Mouse (Mus musculus): Measurements from ENCODE around the gene Mrps35. TPM values are rescaled to one million over a fixed set of nuclear protein-coding genes. Genes with fewer than 3 reads are reported as not detected.

Gene Mrps35
- polyA plus RNA-seq (2014; fragmentation: Nextera tagmentation; extraction: Ambion mirVana): 128 and 135 TPM in 2 replicates

DNA sequence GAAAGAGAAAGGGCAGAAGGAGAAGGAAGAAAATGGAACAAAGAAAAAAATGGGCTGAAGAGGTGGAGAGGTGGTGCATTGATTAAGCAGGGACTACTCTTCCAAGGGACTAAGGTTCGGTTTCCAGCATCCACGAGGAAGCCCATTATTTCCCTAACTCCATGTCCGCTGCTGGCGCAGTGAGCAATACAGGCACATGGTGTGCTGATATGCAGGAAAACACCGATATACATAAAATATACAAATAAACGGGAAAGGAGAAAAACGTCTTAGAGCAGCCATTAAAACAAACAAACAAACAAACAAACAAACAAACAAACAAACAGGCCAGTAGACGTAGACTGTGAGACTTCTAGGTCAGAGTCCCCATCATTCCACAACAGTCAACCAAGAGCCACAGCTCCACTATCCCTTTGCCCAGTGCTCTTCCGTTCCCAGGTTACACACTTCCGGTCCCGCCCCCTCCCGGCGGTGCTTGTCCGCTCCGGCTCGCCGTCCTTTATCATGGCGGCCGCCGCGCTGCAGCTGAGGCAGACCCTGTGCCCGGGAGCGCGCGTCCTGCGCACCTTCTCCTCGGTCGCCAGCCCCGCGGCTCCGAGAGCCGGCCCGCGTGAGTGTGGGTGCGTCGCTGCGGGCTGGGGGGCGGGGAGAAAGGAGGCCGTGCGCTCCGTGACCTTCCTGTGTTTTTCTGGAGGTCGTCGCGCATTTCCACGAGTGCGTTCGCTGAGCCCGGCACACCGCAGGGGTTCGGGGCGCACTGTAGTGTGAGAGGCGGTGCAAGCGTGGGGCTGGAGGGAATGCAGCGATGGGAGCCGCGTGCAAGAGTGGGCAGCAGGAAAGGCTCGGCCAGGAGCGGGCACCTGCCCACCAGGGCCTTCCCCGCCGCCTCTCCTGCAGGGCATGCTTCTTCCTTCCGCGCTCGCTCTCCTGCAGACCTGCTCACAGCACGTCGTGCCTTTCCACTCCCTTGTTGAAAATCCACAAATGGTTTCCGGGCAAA lies at the start of gene Mrps35:
Gene Mrps35 (plus strand): TSS at position 474 of the 1,000 bp plus-strand sequence.
- H3K27me3 ChIP-seq (ENCODE audit: control insufficient read depth, insufficient read depth, low read length): no peaks in the 10 kb centered on the region
- H3K9me3 ChIP-seq (replicated peaks; ENCODE audit: control insufficient read depth, low read length): no peaks in the 10 kb centered on the region
- H3K4me2 ChIP-seq: peak within 1 kb of the TSS; percentile 79
- H3K36me3 ChIP-seq (ENCODE audit: control insufficient read depth, insufficient read depth, low read length): no peaks in the 10 kb centered on the region
- H3K27ac ChIP-seq (ENCODE audit: low read depth, low read length): peak within 1 kb of the TSS; percentile 93
- ATAC-seq (replicated peaks; ENCODE audit: insufficient number of reproducible peaks, low FRiP score, low TSS enrichment): peak; percentile 98
- peaks cover 9% of the 10 kb centered on the region for H3K4me1 ChIP-seq (ENCODE audit: control insufficient read depth, insufficient read depth, low read length)
- H3K4me3 ChIP-seq (ENCODE audit: low read depth, low read length): peak within 1 kb of the TSS; percentile 94
- peak within 1 kb of the TSS; percentile 98 for H3K9ac ChIP-seq (ENCODE audit: low read depth, low read length)
- WGBS (ENCODE audit: insufficient replicate concordance): 3% methylated on average over 65 of the region's 66 CpGs

DNA sequence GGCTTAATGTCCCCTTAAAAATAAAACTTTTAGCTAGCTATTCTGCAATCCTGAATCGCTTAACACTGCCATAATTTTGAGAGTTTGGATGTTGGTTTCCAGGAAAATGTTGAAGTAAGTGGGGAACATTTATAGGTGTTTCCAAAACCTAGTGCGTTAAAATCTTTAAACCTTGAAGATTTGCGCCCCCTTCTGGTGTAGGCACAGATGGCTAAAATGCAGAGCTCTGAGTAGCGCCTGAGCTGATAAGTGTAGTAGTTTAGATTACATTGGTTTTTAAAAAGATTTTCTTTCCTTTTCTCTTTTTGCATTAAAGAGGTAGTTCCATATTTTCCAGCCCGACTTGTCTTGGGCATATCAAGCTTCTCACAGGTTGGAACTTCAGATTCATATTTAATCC lies 48.3 kb upstream of the Mrps35 start:
- no peak overlapping the region for H3K4me2 ChIP-seq
- 40% methylated on average over 5 of the region's 5 CpGs for WGBS (ENCODE audit: insufficient replicate concordance)
- H3K27ac ChIP-seq (ENCODE audit: low read depth, low read length): no peak overlapping the region
- H3K4me3 ChIP-seq (ENCODE audit: low read depth, low read length): no peak overlapping the region
- no peaks in the 10 kb centered on the region for H3K9me3 ChIP-seq (replicated peaks; ENCODE audit: control insufficient read depth, low read length)
- no peaks in the 10 kb centered on the region for H3K27me3 ChIP-seq (ENCODE audit: control insufficient read depth, insufficient read depth, low read length)
- H3K4me1 ChIP-seq (ENCODE audit: control insufficient read depth, insufficient read depth, low read length): peaks cover 12% of the 10 kb centered on the region
- no peak for ATAC-seq (replicated peaks; ENCODE audit: insufficient number of reproducible peaks, low FRiP score, low TSS enrichment)
- H3K36me3 ChIP-seq (ENCODE audit: control insufficient read depth, insufficient read depth, low read length): peaks cover 8% of the 10 kb centered on the region
- H3K9ac ChIP-seq (ENCODE audit: low read depth, low read length): no peak overlapping the region

DNA sequence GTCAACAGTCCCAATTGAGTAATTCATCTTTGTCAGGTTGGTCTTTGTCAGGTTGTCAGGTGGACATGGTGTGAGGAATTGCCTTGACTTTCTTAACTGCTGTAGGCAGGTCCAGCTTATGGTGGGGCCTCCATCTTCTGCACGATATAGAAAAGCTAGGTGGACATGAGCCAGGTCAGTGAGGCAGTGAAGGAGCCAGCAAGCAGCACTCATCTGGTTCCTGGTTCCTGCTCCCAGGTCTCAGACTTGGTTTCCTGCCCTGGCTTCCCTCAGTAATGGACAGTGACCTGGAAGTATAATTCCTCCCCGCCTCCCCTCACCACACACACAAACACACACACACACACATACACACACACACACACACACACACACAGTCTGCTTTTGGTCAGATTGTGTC lies 47.2 kb upstream of the Mrps35 start:
- ATAC-seq (replicated peaks; ENCODE audit: insufficient number of reproducible peaks, low FRiP score, low TSS enrichment): no peak
- Histone ChIP-seq H3K9ac (ENCODE audit: low read depth, low read length) (no peak overlapping the region), H3K4me2 (no peak overlapping the region), H3K27me3 (ENCODE audit: control insufficient read depth, insufficient read depth, low read length) (no peaks in the 10 kb centered on the region), H3K9me3 (replicated peaks; ENCODE audit: control insufficient read depth, low read length) (no peaks in the 10 kb centered on the region), H3K4me1 (ENCODE audit: control insufficient read depth, insufficient read depth, low read length) (peaks cover 12% of the 10 kb centered on the region), H3K4me3 (ENCODE audit: low read depth, low read length) (no peak overlapping the region), H3K36me3 (ENCODE audit: control insufficient read depth, insufficient read depth, low read length) (peaks cover 11% of the 10 kb centered on the region), H3K27ac (ENCODE audit: low read depth, low read length) (no peak overlapping the region)
- WGBS (ENCODE audit: insufficient replicate concordance): 68% methylated on average over 2 of the region's 2 CpGs

DNA sequence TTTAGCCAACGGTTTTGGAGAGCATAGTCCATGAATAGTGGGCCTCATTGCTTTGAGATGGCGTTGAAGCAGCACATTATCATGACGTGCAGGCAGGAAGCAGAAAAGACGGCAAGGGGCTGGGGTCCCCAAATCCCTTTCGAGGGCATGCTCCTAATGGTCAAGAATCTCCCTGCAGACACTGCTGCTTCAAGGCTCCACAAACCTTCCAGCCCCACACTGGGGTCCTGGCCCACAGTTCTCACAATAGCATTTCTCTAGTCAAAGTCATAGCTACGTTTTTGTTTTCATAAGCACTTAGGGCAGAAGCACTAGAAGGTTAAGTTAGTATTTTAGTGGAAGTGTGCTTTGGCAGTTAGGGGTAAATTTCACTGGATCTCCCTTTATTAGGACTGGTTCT lies 46.7 kb upstream of the Mrps35 start:
- no peak overlapping the region for H3K4me3 ChIP-seq (ENCODE audit: low read depth, low read length)
- H3K9me3 ChIP-seq (replicated peaks; ENCODE audit: control insufficient read depth, low read length): no peaks in the 10 kb centered on the region
- no peak overlapping the region for H3K27ac ChIP-seq (ENCODE audit: low read depth, low read length)
- WGBS (ENCODE audit: insufficient replicate concordance): 84% methylated on average over 6 of the region's 6 CpGs
- H3K4me2 ChIP-seq: no peak overlapping the region
- no peak for ATAC-seq (replicated peaks; ENCODE audit: insufficient number of reproducible peaks, low FRiP score, low TSS enrichment)
- H3K9ac ChIP-seq (ENCODE audit: low read depth, low read length): no peak overlapping the region
- peaks cover 12% of the 10 kb centered on the region for H3K4me1 ChIP-seq (ENCODE audit: control insufficient read depth, insufficient read depth, low read length)
- H3K36me3 ChIP-seq (ENCODE audit: control insufficient read depth, insufficient read depth, low read length): peaks cover 11% of the 10 kb centered on the region
- no peaks in the 10 kb centered on the region for H3K27me3 ChIP-seq (ENCODE audit: control insufficient read depth, insufficient read depth, low read length)

DNA sequence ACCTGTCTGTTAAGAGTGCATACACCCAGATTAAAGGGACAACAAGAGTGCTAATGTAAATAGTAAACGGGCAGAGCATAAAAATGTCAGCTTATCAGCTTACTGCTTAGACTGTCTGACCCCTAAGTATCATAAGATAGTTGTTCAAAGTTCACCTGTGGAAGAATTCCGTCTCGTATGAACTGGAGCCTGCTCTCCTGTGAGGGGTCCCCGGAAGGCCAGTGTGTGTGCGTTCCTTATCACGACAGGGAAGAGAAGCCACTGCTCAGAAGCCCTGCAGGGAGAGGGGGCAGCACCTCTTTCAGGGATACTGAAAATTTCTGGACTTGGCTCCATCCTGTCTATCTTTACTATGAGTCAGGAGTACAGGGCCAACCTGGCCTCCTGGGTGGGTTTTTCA lies 45.6 kb upstream of the Mrps35 start:
- Histone ChIP-seq H3K9ac (ENCODE audit: low read depth, low read length) (no peak overlapping the region), H3K4me1 (ENCODE audit: control insufficient read depth, insufficient read depth, low read length) (peaks cover 10% of the 10 kb centered on the region), H3K4me3 (ENCODE audit: low read depth, low read length) (no peak overlapping the region), H3K27me3 (ENCODE audit: control insufficient read depth, insufficient read depth, low read length) (no peaks in the 10 kb centered on the region), H3K4me2 (no peak overlapping the region), H3K9me3 (replicated peaks; ENCODE audit: control insufficient read depth, low read length) (no peaks in the 10 kb centered on the region), H3K36me3 (ENCODE audit: control insufficient read depth, insufficient read depth, low read length) (peaks cover 11% of the 10 kb centered on the region), H3K27ac (ENCODE audit: low read depth, low read length) (no peak overlapping the region)
- no peak for ATAC-seq (replicated peaks; ENCODE audit: insufficient number of reproducible peaks, low FRiP score, low TSS enrichment)
- WGBS (ENCODE audit: insufficient replicate concordance): 61% methylated on average over 6 of the region's 6 CpGs

- H3K27me3 ChIP-seq (ENCODE audit: control insufficient read depth, insufficient read depth, low read length): no peaks in the 10 kb centered on the region
- WGBS (ENCODE audit: insufficient replicate concordance): 83% methylated on average over 4 of the region's 4 CpGs
- peaks cover 11% of the 10 kb centered on the region for H3K36me3 ChIP-seq (ENCODE audit: control insufficient read depth, insufficient read depth, low read length)
- no peak overlapping the region for H3K4me3 ChIP-seq (ENCODE audit: low read depth, low read length)
- no peak overlapping the region for H3K27ac ChIP-seq (ENCODE audit: low read depth, low read length)
- no peak overlapping the region for H3K4me2 ChIP-seq
- no peaks in the 10 kb centered on the region for H3K4me1 ChIP-seq (ENCODE audit: control insufficient read depth, insufficient read depth, low read length)
- no peak for ATAC-seq (replicated peaks; ENCODE audit: insufficient number of reproducible peaks, low FRiP score, low TSS enrichment)
- no peaks in the 10 kb centered on the region for H3K9me3 ChIP-seq (replicated peaks; ENCODE audit: control insufficient read depth, low read length)
- H3K9ac ChIP-seq (ENCODE audit: low read depth, low read length): no peak overlapping the region
Observed at GRCm38 (mm10) chr6:146998710-146999109, 43.9 kb upstream of the Mrps35 start.

DNA sequence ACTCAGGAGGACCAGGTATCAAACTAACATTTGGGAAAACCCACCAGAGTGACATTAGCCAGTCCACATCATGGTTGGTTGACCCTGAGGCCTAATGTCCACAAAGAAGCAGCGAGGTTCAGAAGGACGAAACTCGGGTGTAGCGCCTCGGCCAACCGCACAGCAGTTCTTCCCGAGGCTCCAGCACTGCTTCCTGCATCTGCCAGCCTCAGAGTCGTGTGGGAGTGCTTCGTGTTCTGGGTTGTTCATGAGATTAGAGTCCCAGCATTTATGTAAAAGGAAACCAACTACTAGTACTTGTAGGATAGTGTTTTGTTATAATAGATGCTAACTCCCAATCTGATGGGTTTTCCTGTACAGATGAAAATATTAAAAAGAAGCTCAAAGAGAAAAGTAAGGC lies 43.3 kb upstream of the Mrps35 start:
- Histone ChIP-seq H3K4me1 (ENCODE audit: control insufficient read depth, insufficient read depth, low read length) (no peaks in the 10 kb centered on the region), H3K36me3 (ENCODE audit: control insufficient read depth, insufficient read depth, low read length) (peaks cover 13% of the 10 kb centered on the region), H3K27ac (ENCODE audit: low read depth, low read length) (no peak overlapping the region), H3K9ac (ENCODE audit: low read depth, low read length) (no peak overlapping the region), H3K9me3 (replicated peaks; ENCODE audit: control insufficient read depth, low read length) (no peaks in the 10 kb centered on the region), H3K4me2 (no peak overlapping the region), H3K27me3 (ENCODE audit: control insufficient read depth, insufficient read depth, low read length) (no peaks in the 10 kb centered on the region), H3K4me3 (ENCODE audit: low read depth, low read length) (no peak overlapping the region)
- 82% methylated on average over 9 of the region's 9 CpGs for WGBS (ENCODE audit: insufficient replicate concordance)
- no peak for ATAC-seq (replicated peaks; ENCODE audit: insufficient number of reproducible peaks, low FRiP score, low TSS enrichment)

DNA sequence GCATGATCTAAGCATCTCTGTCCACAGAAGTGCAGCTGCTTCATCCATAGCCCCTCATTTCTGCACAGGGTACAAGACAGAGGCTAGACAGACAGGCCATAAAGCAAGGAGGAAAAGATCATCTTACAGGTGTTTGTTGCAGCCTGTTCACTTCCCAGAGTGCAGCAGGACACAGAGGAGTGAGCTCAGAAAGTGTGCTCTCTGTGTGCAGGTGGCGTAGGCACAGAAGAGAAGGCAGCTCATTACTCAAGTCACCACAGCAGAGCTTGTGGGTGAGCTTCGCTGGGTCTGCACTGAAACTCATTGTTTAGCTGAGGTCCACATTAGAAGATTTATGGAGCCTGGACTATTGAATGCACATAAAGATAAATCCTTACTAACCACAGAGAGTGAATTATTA lies 42.8 kb upstream of the Mrps35 start:
- H3K36me3 ChIP-seq (ENCODE audit: control insufficient read depth, insufficient read depth, low read length): peaks cover 13% of the 10 kb centered on the region
- H3K27ac ChIP-seq (ENCODE audit: low read depth, low read length): no peak overlapping the region
- WGBS (ENCODE audit: insufficient replicate concordance): 76% methylated on average over 2 of the region's 2 CpGs
- H3K4me3 ChIP-seq (ENCODE audit: low read depth, low read length): no peak overlapping the region
- no peak overlapping the region for H3K9ac ChIP-seq (ENCODE audit: low read depth, low read length)
- H3K9me3 ChIP-seq (replicated peaks; ENCODE audit: control insufficient read depth, low read length): no peaks in the 10 kb centered on the region
- ATAC-seq (replicated peaks; ENCODE audit: insufficient number of reproducible peaks, low FRiP score, low TSS enrichment): no peak
- no peaks in the 10 kb centered on the region for H3K4me1 ChIP-seq (ENCODE audit: control insufficient read depth, insufficient read depth, low read length)
- H3K27me3 ChIP-seq (ENCODE audit: control insufficient read depth, insufficient read depth, low read length): no peaks in the 10 kb centered on the region
- H3K4me2 ChIP-seq: no peak overlapping the region

DNA sequence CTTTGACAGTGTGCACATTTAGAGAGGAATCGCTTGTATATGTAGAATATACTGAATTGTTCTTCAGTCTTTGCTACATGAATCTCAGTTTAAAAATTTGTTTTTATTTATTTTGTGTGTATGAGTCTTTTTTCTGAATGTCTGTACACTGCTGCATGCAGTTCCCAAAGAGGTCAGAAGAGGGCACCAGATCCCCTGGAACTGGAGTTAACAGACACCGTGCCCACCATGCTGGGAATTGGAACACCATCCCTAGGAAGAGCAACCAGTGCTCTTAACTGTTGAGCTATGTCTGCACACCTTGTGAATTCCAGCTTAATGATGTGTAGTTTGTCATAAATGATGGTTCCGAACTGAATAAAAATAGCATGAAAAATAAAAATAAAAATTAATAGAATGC lies 34.4 kb upstream of the Mrps35 start:
- Histone ChIP-seq H3K4me1 (ENCODE audit: control insufficient read depth, insufficient read depth, low read length) (no peaks in the 10 kb centered on the region), H3K9me3 (replicated peaks; ENCODE audit: control insufficient read depth, low read length) (no peaks in the 10 kb centered on the region), H3K27me3 (ENCODE audit: control insufficient read depth, insufficient read depth, low read length) (no peaks in the 10 kb centered on the region), H3K9ac (ENCODE audit: low read depth, low read length) (no peak overlapping the region), H3K27ac (ENCODE audit: low read depth, low read length) (no peak overlapping the region), H3K36me3 (ENCODE audit: control insufficient read depth, insufficient read depth, low read length) (peaks cover 23% of the 10 kb centered on the region), H3K4me2 (no peak overlapping the region), H3K4me3 (ENCODE audit: low read depth, low read length) (no peak overlapping the region)
- ATAC-seq (replicated peaks; ENCODE audit: insufficient number of reproducible peaks, low FRiP score, low TSS enrichment): no peak
- 68% methylated on average over 3 of the region's 3 CpGs for WGBS (ENCODE audit: insufficient replicate concordance)

Data from heart, embryonic 11.5 days (tissue).